Mouse (Mus musculus) cerebellum, adult 8-10 months (tissue): ENCODE measurements around the gene Dnal1.

Experiments used
- DNase-seq: peaks from one replicate; pipeline ENCODE4 v3.0.0; 2022

The Dnal1 gene

DNA sequence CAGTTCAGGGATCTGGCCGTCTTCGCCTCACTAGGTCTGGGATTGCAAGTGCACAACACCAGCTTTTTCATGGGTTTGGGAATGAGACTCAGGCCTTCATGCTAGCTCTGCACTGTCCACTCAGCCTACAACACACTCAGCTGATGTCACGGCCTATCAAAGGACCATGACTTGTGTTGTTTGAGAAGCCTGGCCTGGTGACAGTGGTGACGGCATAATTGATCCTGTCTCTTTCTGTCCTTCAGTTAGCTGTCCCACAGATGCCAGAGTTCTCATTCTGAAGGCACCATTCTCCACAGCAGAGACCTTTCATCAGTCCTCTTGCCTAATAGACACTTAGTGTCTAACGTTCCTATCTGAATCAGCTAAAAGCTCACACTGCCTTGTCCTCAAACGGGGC, 14.4 kb downstream of the Dnal1 start:
- no peak for DNase-seq

- DNase-seq, result no peak
Observed at GRCm38 (mm10) chr12:84129931-84130330, 15.8 kb downstream of the Dnal1 start.

- no peak for DNase-seq
Observed at GRCm38 (mm10) chr12:84132265-84132664, 18.1 kb downstream of the Dnal1 start.

DNA sequence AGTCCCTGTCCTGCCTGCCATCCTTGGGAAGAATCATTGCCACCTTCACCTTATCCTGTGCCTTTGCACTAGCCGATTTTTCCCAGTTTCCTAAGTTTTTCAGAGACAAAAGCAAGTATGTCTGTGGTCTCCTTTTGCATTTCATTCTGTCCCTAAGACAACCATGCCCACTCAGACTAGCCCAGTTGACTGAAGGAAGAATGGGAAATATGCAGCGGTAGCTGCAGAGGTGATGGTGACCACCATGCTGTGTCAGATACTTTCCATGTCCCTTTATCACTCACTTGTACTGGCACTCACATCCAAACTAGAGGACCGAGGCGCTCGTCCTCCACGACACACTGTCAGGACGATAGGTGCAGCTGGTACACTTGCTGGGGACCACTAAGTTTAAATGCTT, 23.0 kb downstream of the Dnal1 start:
- DNase-seq, result no peak

- DNase-seq, result no peak
Observed at GRCm38 (mm10) chr12:84140135-84140534, 26.0 kb downstream of the Dnal1 start.

- no peak for DNase-seq
Observed at GRCm38 (mm10) chr12:84141271-84141670, 27.1 kb downstream of the Dnal1 start.

GRCm38 (mm10) chr12:84142281-84143050, 28.3 kb downstream of the Dnal1 start:
- no peak for DNase-seq

- DNase-seq, result peak; percentile 51
Observed at GRCm38 (mm10) chr12:84147954-84148621, 33.9 kb downstream of the Dnal1 start, which contains the start of gene Pnma1. Gene Pnma1, minus strand, starts transcription at chr12:84148489.

GRCm38 (mm10) chr12:84148622-84149012, 34.5 kb downstream of the Dnal1 start:
- no peak for DNase-seq

GRCm38 (mm10) chr12:84149971-84150370, 35.8 kb downstream of the Dnal1 start:
- DNase-seq, result no peak

DNA sequence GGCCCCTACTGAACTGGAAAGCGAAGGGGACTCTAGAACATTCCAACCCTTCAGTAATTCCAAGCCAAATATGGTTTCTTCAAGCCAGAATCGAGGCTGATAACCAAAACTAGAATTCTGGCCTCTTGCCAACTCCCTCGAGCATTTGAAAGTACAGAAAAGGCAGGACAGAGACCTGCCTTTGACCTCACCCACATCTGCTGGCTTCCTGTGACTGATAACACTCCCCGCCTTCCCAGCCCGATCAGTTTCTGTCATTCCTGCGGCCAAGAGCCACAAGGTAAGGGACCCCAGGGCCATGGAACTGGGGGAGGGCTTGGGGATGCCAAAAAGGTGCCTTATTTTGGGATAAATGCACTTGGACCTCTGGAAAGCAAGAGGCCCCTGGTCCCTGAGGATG, 36.8 kb downstream of the Dnal1 start:
- DNase-seq, result no peak

DNA sequence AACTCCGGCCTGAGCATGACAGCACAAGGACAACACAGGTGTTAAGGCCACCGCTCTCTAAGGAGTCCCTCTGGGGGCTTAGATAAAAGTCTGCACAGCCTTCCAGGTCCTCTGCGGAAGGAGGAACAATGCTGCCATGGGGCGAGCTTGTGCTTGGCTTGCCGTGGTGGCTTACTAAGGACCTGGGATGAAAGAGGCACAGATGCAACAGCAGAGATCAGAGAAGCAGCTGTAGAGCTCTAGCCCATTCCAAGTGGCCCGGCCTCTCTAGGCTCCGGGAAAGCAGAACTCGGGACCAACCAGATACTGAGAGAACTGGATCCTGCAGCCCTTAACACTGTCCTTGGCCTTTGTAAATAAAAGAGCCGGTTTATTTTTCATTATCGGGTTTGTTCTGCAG, 37.7 kb downstream of the Dnal1 start:
- no peak for DNase-seq

- DNase-seq, result no peak
Observed at GRCm38 (mm10) chr12:84152352-84153190, 38.4 kb downstream of the Dnal1 start.

DNA sequence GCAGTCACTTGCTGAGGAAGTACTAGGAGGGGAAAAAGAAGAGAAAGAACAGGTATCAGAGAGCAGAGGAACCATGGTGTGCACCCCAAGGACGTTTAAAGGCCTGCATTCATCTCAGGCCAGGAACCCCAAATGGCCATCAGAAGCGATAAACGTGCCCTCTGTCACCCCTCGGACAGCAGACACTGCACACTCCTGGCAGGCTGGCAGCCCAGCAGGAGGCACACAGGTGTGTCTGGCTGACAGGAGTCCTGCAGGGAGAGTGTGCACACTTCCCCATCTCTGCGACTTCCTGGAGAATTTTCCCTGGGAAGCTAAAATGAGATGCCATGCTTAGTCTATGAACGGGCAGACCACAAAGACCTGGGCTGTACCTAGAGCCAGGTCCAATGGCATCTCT, 39.2 kb downstream of the Dnal1 start:
- no peak for DNase-seq

DNA sequence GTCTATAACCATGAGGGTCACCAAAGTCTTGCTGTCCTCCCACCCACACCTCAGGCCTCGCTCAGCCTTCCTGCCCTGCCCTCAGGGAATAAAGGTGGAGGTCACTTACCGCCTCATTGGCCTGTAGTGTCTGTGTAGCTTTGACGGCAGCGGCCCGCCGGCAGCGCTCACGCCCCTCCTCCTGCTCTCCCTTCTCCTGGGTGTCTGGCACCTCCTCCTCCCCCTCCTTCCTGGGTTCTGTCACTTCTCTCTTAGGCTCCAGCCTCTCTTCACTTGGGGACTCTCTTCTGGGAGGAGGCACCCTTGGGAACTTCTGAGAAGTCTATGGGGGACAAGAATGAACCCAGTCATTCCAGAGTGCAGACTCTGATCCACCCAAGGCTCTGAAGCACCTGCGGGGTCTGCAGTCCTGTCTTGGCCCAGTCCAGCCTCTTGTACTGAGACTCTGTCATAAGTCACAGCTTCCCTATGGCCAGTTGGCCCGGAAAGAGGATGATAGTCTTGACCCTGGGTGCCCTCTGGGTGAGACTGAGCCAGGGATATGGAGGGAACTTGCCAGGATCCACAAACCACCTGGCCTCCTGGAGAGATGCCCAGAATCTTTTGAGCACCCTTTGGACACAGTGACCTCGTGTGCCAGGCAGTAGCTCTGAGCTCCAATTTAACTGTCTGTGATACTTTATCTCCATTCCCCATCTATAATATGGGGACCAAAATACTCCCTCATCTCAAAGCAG, 40.8 kb downstream of the Dnal1 start:
- DNase-seq, result peak; percentile 93

- DNase-seq, result no peak
Observed at GRCm38 (mm10) chr12:84155523-84155871, 41.3 kb downstream of the Dnal1 start.

DNA sequence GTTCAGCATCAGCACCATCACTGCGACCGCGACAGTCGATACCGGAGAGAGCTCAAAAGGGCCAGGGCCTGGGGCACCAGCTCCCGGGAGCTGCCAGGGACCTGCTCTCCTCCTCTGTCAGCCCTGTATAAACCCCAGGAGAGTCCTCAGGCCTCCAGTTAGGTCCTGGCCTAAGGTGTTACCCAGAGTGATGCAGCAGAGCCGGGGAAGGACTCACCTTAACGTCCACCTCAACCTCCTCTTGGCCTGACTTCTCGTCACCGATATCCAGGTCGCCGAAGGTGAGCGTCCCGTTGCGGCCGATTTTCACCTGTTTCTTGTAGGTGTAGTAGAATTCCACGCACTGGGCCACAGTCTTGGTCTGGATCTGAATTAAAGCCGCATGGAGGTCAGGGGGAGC, 42.0 kb downstream of the Dnal1 start:
- DNase-seq, result no peak

DNA sequence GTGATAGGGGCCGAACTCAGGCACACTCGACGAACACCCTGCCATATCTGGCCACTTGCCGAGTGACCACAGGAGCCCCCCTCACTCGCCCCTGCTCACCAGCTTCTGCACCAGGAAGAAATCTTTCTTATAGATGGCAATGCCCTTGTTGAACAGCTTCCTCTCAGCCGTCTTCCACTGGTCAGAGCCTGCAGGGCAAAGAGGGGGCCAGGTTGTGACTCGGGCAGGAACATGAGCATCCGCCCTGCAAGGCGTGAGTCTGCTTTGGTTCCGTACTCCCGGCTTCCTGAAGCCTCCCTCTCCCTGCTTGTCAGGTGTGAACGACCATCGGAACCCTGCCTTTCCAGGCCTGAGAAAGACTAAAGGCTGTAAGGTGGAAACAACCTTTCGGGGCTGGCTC, 44.0 kb downstream of the Dnal1 start:
- no peak for DNase-seq

- DNase-seq, result no peak
Observed at GRCm38 (mm10) chr12:84160491-84160890, 46.3 kb downstream of the Dnal1 start.

GRCm38 (mm10) chr12:84161116-84161515, 47.0 kb downstream of the Dnal1 start:
- DNase-seq, result no peak

DNA sequence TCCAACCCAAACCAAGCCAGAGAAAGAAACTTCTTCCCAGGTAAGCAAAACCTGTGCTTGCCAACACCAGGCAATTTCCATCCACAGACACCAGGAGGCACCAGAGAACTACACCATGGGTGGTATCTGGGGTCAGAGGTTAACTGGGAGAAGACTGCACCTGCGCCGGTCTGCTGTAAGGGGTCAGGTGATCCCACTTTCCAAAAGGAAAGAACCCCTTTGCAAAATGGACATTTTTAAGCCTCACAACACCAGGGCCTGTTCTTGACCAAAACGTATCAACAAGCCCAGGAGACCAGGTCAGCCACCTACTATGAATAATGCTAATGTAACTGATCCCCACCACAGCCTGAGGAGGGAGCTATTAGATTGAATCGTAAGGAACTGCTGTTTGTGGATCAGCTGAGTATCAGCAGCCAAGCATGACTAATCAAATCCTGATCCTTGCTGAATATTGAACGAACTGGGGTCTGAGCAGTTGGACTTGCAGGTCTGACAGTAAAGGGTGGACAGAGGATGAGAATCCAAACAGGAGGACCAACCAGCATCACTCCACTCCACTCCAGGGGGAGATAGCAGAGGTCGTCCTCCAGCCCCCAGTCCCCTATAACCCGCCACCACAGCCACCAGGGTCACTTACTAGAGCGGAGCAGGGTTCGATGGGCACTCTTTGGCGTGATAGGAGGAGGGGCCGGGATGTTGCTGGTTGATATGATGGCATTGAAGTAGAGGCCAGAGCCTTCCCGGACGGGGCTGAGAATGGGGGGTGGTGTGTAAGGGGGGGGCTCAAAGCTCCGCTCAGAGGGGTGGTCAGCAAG, 47.7 kb downstream of the Dnal1 start:
- DNase-seq, result no peak

GRCm38 (mm10) chr12:84163133-84163532, 49.0 kb downstream of the Dnal1 start:
- DNase-seq, result no peak
